Mouse (Mus musculus) lung, embryonic 14.5 days (tissue): ENCODE measurements around the gene B4galt3. TPM values are rescaled to one million over a fixed set of nuclear protein-coding genes. Genes with fewer than 3 reads are reported as not detected.
A peak's percentile ranks its signal among the peaks of the same experiment; 100 is the strongest.
"Not testable (repeated sequence)": the region's sequence is repeated elsewhere in the genome, so short reads cannot be mapped to it uniquely, and the experiment has no call there.

Experiments used
- ATAC-seq: fragments of 200-750 bp; cut with Nextera tagmentation; 2 replicates; pipeline ENCODE4 v1.8.0; 2017; ENCODE audit warnings: mild to moderate bottlenecking, moderate TSS enrichment, moderate library complexity; ENCODE audit not compliant: insufficient read depth
- DNase-seq: peaks from one replicate; pipeline ENCODE4 v3.0.0-alpha.2; 2015
- H3K27ac ChIP-seq: fragments of 300-500 bp; sonication (generic); 2 replicates; pipeline ENCODE4 v1.5.1; 2014; ENCODE audit warnings: low read depth, mild to moderate bottlenecking, moderate library complexity
- H3K27me3 ChIP-seq: fragments of 300-500 bp; sonication (generic); 2 replicates; pipeline ENCODE4 v1.6.1; 2014; ENCODE audit warnings: low read length, control low read depth; ENCODE audit not compliant: insufficient read depth
- H3K36me3 ChIP-seq: fragments of 300-500 bp; sonication (generic); 2 replicates; pipeline ENCODE4 v1.6.1; 2014; ENCODE audit warnings: control low read depth; ENCODE audit not compliant: insufficient read depth
- H3K4me1 ChIP-seq: fragments of 300-500 bp; sonication (generic); 2 replicates; pipeline ENCODE4 v1.6.1; 2014; ENCODE audit warnings: antibody characterized with exemption, control low read depth; ENCODE audit not compliant: insufficient read depth
- H3K4me2 ChIP-seq: fragments of 300-500 bp; sonication (generic); 2 replicates; pipeline ENCODE4 v1.6.1; 2014; ENCODE audit warnings: mild to moderate bottlenecking
- H3K4me3 ChIP-seq: fragments of 300-500 bp; sonication (generic); 2 replicates; pipeline ENCODE4 v1.5.1; 2014; ENCODE audit warnings: low read depth, low read length
- H3K9ac ChIP-seq: fragments of 300-500 bp; sonication (generic); 2 replicates; pipeline ENCODE4 v1.6.1; 2014
- H3K9me3 ChIP-seq: fragments of 300-500 bp; sonication (generic); 2 replicates; pipeline ENCODE4 v1.6.1; 2016; ENCODE audit warnings: low read depth, low read length, control low read depth
- CTCF ChIP-seq: IDR thresholded peaks from 2 replicates; pipeline ENCODE4 v1.5.1; 2016; ENCODE audit warnings: antibody characterized with exemption, low read depth
- WGBS: fragments of 180-500 bp; shearing (Covaris S2); extraction: QIAGEN DNeasy Blood & Tissue Kit; methylation state at CpG from one replicate; pipeline ENCODE4 v1.1.7; 2014; 5-methylcytosine and 5-hydroxymethylcytosine counted together
- polyA plus RNA-seq: library from polyadenylated mRNA; unstranded; fragments of >200 nt; fragmentation: Nextera tagmentation; extraction: Ambion mirVana; gene quantifications from 2 replicates; pipeline ENCODE4 v1.2.1, GENCODE M21; 2014

The B4galt3 gene
- polyA plus RNA-seq, 1 experiment from 2014 or later = 94.3 TPM

GRCm38 (mm10) chr1:171294298-171295062, 24.4 kb downstream of the B4galt3 start, which contains the start of gene Ufc1:
Ufc1 (minus strand) TSS chr1:171295024.
- peak within 1 kb of the TSS; percentile 86 for H3K9ac ChIP-seq
- no peaks in the 10 kb centered on the region for H3K9me3 ChIP-seq
- under 1% methylated on average over 42 of the region's 42 CpGs for WGBS
- H3K4me1 ChIP-seq = peaks cover 4% of the 10 kb centered on the region; the same call in 1 of the 2 replicates
- H3K27me3 ChIP-seq = peaks cover 8% of the 10 kb centered on the region; the same call in 1 of the 2 replicates
- peak; percentile 53 for TF ChIP-seq CTCF
- peak; percentile 92 for DNase-seq
- peak within 1 kb of the TSS; percentile 98 for H3K27ac ChIP-seq
- peak within 1 kb of the TSS; percentile 64 for H3K4me3 ChIP-seq
- H3K36me3 ChIP-seq = peaks cover 7% of the 10 kb centered on the region
- peak within 1 kb of the TSS; percentile 89 for H3K4me2 ChIP-seq
- ATAC-seq = peak; percentile 81

GRCm38 (mm10) chr1:171295063-171295402, 24.9 kb downstream of the B4galt3 start:
- no peak for DNase-seq
- peak overlapping the region; percentile 86 for H3K9ac ChIP-seq
- WGBS = 12% methylated on average over 3 of the region's 3 CpGs

GRCm38 (mm10) chr1:171298226-171298625, 28.1 kb downstream of the B4galt3 start:
- Histone ChIP-seq H3K36me3 (no peaks in the 10 kb centered on the region), H3K4me1 (peaks cover 4% of the 10 kb centered on the region; the same call in 1 of the 2 replicates), H3K9me3 (no peaks in the 10 kb centered on the region), H3K27ac (no peak overlapping the region), H3K4me2 (no peak overlapping the region), H3K9ac (no peak overlapping the region), H3K4me3 (no peak overlapping the region), H3K27me3 (peaks cover 8% of the 10 kb centered on the region; the same call in 1 of the 2 replicates)
- no peak for TF ChIP-seq CTCF
- WGBS = 45% methylated on average over 3 of the region's 3 CpGs
- DNase-seq = no peak
- no peak for ATAC-seq

More at GRCm38 (mm10) chr1:171295063-171295402, 24.9 kb downstream of the B4galt3 start:
- Histone ChIP-seq H3K9me3 (no peaks in the 10 kb centered on the region), H3K4me3 (peak overlapping the region; percentile 64), H3K4me2 (peak overlapping the region; percentile 89), H3K27ac (peak overlapping the region; percentile 98), H3K36me3 (peaks cover 1% of the 10 kb centered on the region), H3K4me1 (peaks cover 4% of the 10 kb centered on the region; the same call in 1 of the 2 replicates), H3K27me3 (peaks cover 8% of the 10 kb centered on the region; the same call in 1 of the 2 replicates)
- no peak for TF ChIP-seq CTCF
- ATAC-seq = 0 out of 2 replicates have a peak, but pooled peaks have one; percentile 13

GRCm38 (mm10) chr1:171306157-171306556, 36.0 kb downstream of the B4galt3 start:
- 60% methylated on average over 5 of the region's 5 CpGs for WGBS
- not testable (repeated sequence) for ATAC-seq

GRCm38 (mm10) chr1:171309321-171309720, 39.2 kb downstream of the B4galt3 start:
- TF ChIP-seq CTCF = no peak
- Histone ChIP-seq H3K4me2 (no peak overlapping the region), H3K9me3 (no peaks in the 10 kb centered on the region), H3K36me3 (no peaks in the 10 kb centered on the region), H3K27me3 (no peaks in the 10 kb centered on the region), H3K9ac (no peak overlapping the region), H3K27ac (no peak overlapping the region), H3K4me1 (no peaks in the 10 kb centered on the region), H3K4me3 (no peak overlapping the region)
- DNase-seq (no peak), ATAC-seq (no peak)
- WGBS = 53% methylated on average over 2 of the region's 2 CpGs

More at GRCm38 (mm10) chr1:171306157-171306556, 36.0 kb downstream of the B4galt3 start:
- H3K4me3 ChIP-seq, H3K9me3 ChIP-seq, H3K4me2 ChIP-seq, H3K9ac ChIP-seq, H3K36me3 ChIP-seq, H3K27me3 ChIP-seq, DNase-seq, H3K4me1 ChIP-seq, H3K27ac ChIP-seq: not testable (repeated sequence)

- ATAC-seq (no peak), DNase-seq (no peak)
- no peak for TF ChIP-seq CTCF
- no peaks in the 10 kb centered on the region for H3K9me3 ChIP-seq
- WGBS = 19% methylated on average over 7 of the region's 7 CpGs
- H3K4me2 ChIP-seq = peak overlapping the region; percentile 29; the same call in 1 of the 2 replicates
- 0 out of 2 replicates have a peak, but pooled peaks cover 1% of the 10 kb centered on the region for H3K36me3 ChIP-seq
- H3K9ac ChIP-seq = no peak overlapping the region
- H3K4me3 ChIP-seq = no peak overlapping the region
- no peaks in the 10 kb centered on the region for H3K4me1 ChIP-seq
- no peaks in the 10 kb centered on the region for H3K27me3 ChIP-seq
- H3K27ac ChIP-seq = no peak overlapping the region
Measured at GRCm38 (mm10) chr1:171319748-171320147, 49.6 kb downstream of the B4galt3 start.

GRCm38 (mm10) chr1:171320151-171320550, 50.0 kb downstream of the B4galt3 start:
- ATAC-seq = no peak
- Histone ChIP-seq H3K4me3 (no peak overlapping the region), H3K27me3 (no peaks in the 10 kb centered on the region), H3K36me3 (0 out of 2 replicates have a peak, but pooled peaks cover 5% of the 10 kb centered on the region), H3K27ac (no peak overlapping the region), H3K4me2 (peak overlapping the region; percentile 29; the same call in 1 of the 2 replicates), H3K9me3 (no peaks in the 10 kb centered on the region), H3K9ac (no peak overlapping the region), H3K4me1 (no peaks in the 10 kb centered on the region)
- no peak for DNase-seq
- 19% methylated on average over 5 of the region's 5 CpGs for WGBS
- no peak for TF ChIP-seq CTCF
